Mouse (Mus musculus) bone marrow, adult 2 months (tissue): Measurements from ENCODE around the gene Taar7f.

Experiments used
- CTCF ChIP-seq: fragments of 200-500 bp; IDR thresholded peaks from 2 replicates; pipeline ENCODE4 v1.5.1; 2011; ENCODE audit warnings: low read length, control low read depth; ENCODE audit not compliant: control insufficient read depth, insufficient read depth
- POLR2A ChIP-seq: fragments of 200-500 bp; IDR thresholded peaks from 2 replicates; pipeline ENCODE4 v1.6.1; 2011; ENCODE audit warnings: low read depth, mild to moderate bottlenecking, control low read depth, low read length, borderline replicate concordance; ENCODE audit not compliant: control insufficient read depth

- no peak for TF ChIP-seq CTCF
- TF ChIP-seq POLR2A: no peak
These were observed 2.7 kb downstream of the Taar7f start for GRCm38 (mm10) chr10:24052039-24052438.
